Mouse (Mus musculus) lung, postnatal 0 days (tissue): ENCODE data around the gene Rps3.

ENCODE experiments used
- CTCF ChIP-seq: IDR thresholded peaks from 2 replicates; pipeline ENCODE4 v1.5.1; 2016; ENCODE audit warnings: antibody characterized with exemption, mild to moderate bottlenecking
- EP300 ChIP-seq: IDR thresholded peaks from 2 replicates; pipeline ENCODE4 v1.6.1; 2016; ENCODE audit warnings: antibody characterized with exemption, mild to moderate bottlenecking, control low read depth

GRCm38 (mm10) chr7:99474836-99475561, 8.5 kb downstream of the Rps3 start:
- TF ChIP-seq CTCF (no peak), EP300 (peak; percentile 67)
